Mouse (Mus musculus): ENCODE results near the gene Med23.

DNA sequence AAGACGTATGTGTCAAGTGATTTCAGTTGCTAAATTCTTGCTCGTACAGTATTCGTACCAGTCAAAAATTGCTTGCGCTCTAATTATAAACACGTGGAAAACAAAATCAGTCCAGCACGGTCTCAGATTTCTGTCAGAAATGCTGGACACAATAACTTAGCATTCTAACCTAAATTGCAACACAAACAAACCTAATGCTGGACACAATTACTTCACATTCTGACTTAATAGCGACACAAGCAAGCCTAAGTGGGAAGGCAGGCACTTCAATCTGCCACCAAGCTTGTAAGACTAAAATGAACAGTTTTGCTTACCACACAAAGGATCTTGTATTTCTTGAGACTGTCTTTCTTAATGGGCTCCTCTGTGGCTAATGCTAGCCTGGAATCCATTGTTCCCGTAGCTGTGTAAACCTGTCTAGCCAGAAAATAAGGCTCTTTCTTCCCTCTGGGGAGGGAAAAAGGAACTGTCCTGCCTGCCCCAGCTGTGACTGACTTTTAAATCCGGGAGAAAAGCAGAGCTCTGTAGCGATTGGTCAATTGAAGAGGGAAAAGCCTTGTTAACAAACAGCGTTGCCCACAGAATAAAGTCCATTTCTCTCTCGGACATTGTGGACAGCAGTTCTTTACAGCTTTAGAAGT is 34.0 kb upstream of the Med23 start:
- TF ChIP-seq CTCF (IDR thresholded peaks at IDR 0.05) (no peak), EP300 (IDR thresholded peaks at IDR 0.05) (no peak)

Measured in lung, postnatal 0 days (tissue).